Mouse (Mus musculus) thymus, postnatal 0 days (tissue): ENCODE measurements around the gene Gm3250. TPM values are rescaled to one million over a fixed set of nuclear protein-coding genes. Genes with fewer than 3 reads are reported as not detected.
"Not testable (repeated sequence)": the region's sequence is repeated elsewhere in the genome, so short reads cannot be mapped to it uniquely, and the experiment has no call there.

ENCODE experiments used
- DNase-seq: peaks from one replicate; pipeline ENCODE4 v3.0.0-alpha.2; 2015; ENCODE audit warnings: low spot score
- polyA plus RNA-seq: library from polyadenylated mRNA; unstranded; fragments of >200 nt; fragmentation: Nextera tagmentation; extraction: Ambion mirVana; gene quantifications from 2 replicates; pipeline ENCODE4 v1.2.1, GENCODE M21; 2015

Gene Gm3250
- polyA plus RNA-seq, 1 experiment from 2014 or later: not detected

DNA sequence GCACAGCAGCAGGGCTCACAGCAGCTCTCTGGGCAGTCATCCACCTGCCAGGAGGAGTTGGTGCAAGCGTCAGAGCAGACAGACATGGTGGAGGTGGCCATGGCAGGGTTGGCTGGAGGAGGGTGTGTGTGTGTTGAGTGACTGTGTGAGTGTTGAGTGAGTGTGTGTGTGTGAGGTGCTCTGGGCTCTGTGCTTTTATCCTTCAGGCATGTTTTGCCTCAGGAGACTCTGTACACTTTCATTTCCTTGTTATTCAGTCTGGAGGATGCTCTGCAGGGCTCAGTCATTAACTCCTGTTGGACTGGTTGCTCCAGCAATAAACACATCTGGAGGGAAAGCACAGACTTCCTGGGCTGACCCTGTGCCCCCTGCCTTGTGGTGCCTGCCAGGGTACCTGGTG is 31.1 kb downstream of the Gm3250 start, which contains the start of gene Gm9736:
TSS of gene Gm9736 (minus strand) at position 101 of the 400 bp plus-strand sequence.
- not testable (repeated sequence) for DNase-seq

- not testable (repeated sequence) for DNase-seq
Measured at GRCm38 (mm10) chr10:77750686-77751085, 31.7 kb downstream of the Gm3250 start.

DNA sequence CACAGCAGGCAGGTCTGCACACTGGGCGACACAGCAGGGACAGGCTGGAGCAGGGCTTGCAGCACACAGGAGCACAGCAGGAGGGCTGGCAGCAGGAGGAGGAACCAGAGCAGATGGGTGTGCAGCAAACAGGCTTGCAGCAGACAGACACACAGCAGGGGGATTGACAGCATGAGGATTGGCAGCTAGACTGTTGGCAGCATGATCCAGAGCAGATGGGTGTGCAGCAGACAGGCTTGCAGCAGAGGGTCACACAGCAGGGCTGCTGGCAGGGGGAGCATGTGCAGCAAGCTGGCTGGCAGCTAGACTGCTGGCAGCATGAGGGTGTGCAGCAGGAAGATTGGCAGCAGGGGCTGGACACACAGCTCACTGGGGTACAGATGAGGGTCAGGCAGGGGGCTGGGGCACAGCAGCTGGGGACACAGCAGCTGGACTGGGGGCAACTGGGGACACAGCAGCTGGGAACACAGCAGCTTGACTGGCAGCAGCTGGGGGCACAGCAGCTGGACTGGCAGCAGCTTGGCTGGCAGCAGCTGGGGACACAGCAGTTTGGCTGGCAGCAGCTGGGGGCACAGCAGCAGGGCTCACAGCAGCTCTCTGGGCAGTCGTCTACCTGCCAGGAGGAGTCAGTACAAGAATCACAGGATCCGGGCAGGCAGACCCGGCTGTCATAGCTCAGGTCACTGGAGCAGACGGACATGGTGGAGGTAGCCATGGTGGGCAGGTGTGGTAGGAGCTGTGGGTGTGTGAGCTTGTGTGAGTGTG is 40.2 kb downstream of the Gm3250 start, which contains the start of gene Gm18596:
TSS of gene Gm18596 (minus strand) at position 715 of the 765 bp plus-strand sequence.
- DNase-seq: not testable (repeated sequence)

DNA sequence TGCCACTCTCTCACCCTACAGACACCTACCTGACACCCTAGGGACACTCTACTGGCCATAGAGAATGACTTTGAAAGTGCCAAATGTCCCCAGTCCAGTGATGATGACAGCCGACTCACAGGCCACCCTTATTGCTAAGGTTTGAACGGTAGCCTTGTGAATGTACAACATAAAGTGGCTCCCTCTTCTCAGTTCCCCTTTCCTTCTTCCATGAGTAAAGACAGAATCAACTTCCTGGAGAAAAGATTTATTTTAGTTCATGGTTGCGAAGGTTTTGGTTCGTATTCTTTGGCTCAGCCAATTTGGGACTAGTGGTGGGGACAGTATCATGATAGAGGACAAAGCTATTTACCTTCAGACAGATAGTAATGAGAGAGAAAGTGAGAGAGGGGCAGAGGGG is 43.4 kb downstream of the Gm3250 start:
- DNase-seq: no peak

DNA sequence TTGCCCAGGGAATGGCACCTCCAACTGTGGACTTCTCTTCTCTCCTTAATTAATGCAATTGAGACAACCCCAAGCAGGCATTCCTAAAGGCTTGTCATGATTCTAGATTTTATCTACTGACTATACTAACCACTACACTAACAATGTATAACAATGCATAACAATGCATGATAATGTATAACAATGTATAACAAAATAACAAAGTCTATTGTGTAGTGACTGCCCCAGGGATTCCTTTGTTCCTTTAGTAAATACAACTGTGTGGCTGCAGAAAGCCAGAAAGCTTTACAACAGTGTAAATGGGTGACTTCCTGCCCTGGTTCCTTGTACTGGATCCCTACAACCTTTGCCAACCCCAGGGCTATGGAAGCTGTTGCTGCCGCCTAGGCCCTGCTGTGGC is 46.4 kb downstream of the Gm3250 start:
- no peak for DNase-seq

Other genes starting within 250 kb of the Gm3250 start
- gene Pttg1ip, start 200.8 kb downstream of the Gm3250 start, polyA plus RNA-seq: 79.8 and 85.6 TPM in 2 replicates
- gene Sumo3, start 176.4 kb downstream of the Gm3250 start, polyA plus RNA-seq: 251 and 259 TPM in 2 replicates
- 9.2 and 23.4 TPM in 2 replicates for gene Gm49325, start 176.3 kb downstream of the Gm3250 start, polyA plus RNA-seq
- 67.9 and 69.8 TPM in 2 replicates for gene Ube2g2, start 160.3 kb downstream of the Gm3250 start, polyA plus RNA-seq
- 0.77 and 0.84 TPM in 2 replicates for gene Tspear, start 96.0 kb downstream of the Gm3250 start, polyA plus RNA-seq
- gene Gm19402, start 91.8 kb downstream of the Gm3250 start, polyA plus RNA-seq: not detected in 2 replicates
- not detected in 2 replicates for gene Gm9508, start 85.3 kb downstream of the Gm3250 start, polyA plus RNA-seq
- gene Gm10272, start 75.9 kb downstream of the Gm3250 start, polyA plus RNA-seq: not detected in 2 replicates
- not detected in 2 replicates for gene Gm10024, start 71.1 kb downstream of the Gm3250 start, polyA plus RNA-seq
- not detected in 2 replicates for gene Gm10142, start 66.7 kb downstream of the Gm3250 start, polyA plus RNA-seq
- gene Krtap12-1, start 61.9 kb downstream of the Gm3250 start, polyA plus RNA-seq: not detected in 2 replicates
- gene Gm10100, start 56.1 kb downstream of the Gm3250 start, polyA plus RNA-seq: not detected in 2 replicates
- not detected in 2 replicates for gene Gm18596, start 39.9 kb downstream of the Gm3250 start, polyA plus RNA-seq
- gene Gm9736, start 31.2 kb downstream of the Gm3250 start, polyA plus RNA-seq: not detected in 2 replicates
- gene Gm3233, start 22.9 kb downstream of the Gm3250 start, polyA plus RNA-seq: not detected in 2 replicates
- gene Gm3238, start 11.2 kb downstream of the Gm3250 start, polyA plus RNA-seq: not detected in 2 replicates
- gene Gm7138, start 5.6 kb downstream of the Gm3250 start, polyA plus RNA-seq: not detected in 2 replicates
- not detected in 2 replicates for gene Gm7137, start 5.7 kb upstream of the Gm3250 start, polyA plus RNA-seq
- gene Gm9639, start 12.5 kb upstream of the Gm3250 start, polyA plus RNA-seq: not detected in 2 replicates
- not detected in 2 replicates for gene Gm19668, start 16.6 kb upstream of the Gm3250 start, polyA plus RNA-seq
- not detected in 2 replicates for gene Gm9507, start 29.3 kb upstream of the Gm3250 start, polyA plus RNA-seq
- gene Gm2696, start 32.1 kb upstream of the Gm3250 start, polyA plus RNA-seq: not detected in 2 replicates
- not detected in 2 replicates for gene Krtap10-4, start 44.6 kb upstream of the Gm3250 start, polyA plus RNA-seq
- gene Krtap10-10, start 53.4 kb upstream of the Gm3250 start, polyA plus RNA-seq: not detected in 2 replicates
- gene Gm36176, start 64.3 kb upstream of the Gm3250 start, polyA plus RNA-seq: not detected in 2 replicates
- gene Gm10318, start 70.3 kb upstream of the Gm3250 start, polyA plus RNA-seq: not detected in 2 replicates
- not detected in 2 replicates for gene Gm3285, start 79.4 kb upstream of the Gm3250 start, polyA plus RNA-seq
- 1.2 TPM in 2 replicates for gene Lrrc3, start 120.0 kb upstream of the Gm3250 start, polyA plus RNA-seq
- 18.1 and 21.8 TPM in 2 replicates for gene Trpm2, start 188.0 kb upstream of the Gm3250 start, polyA plus RNA-seq
- gene 1810043G02Rik, start 196.0 kb upstream of the Gm3250 start, polyA plus RNA-seq: 20.9 and 21.0 TPM in 2 replicates
- gene Pfkl, start 227.5 kb upstream of the Gm3250 start, polyA plus RNA-seq: 41.1 and 45.5 TPM in 2 replicates